Mouse (Mus musculus) cerebellum, adult 11 months (tissue): ENCODE data around the gene Pald1.

Experiments
- DNase-seq: peaks from one replicate; pipeline ENCODE4 v3.0.0; 2022

The Pald1 gene

GRCm38 (mm10) chr10:61400407-61400806 is 17.1 kb upstream of the Pald1 start:
- DNase-seq, result no peak

- DNase-seq, result peak; percentile 52
These were observed 15.9 kb upstream of the Pald1 start for GRCm38 (mm10) chr10:61399156-61399734.

GRCm38 (mm10) chr10:61398125-61398524 is 14.8 kb upstream of the Pald1 start:
- DNase-seq, result no peak

- no peak for DNase-seq
These were observed 11.3 kb upstream of the Pald1 start for GRCm38 (mm10) chr10:61394476-61395136.

GRCm38 (mm10) chr10:61392584-61392983 is 9.3 kb upstream of the Pald1 start:
- no peak for DNase-seq

- DNase-seq, result no peak
These were observed 6.8 kb upstream of the Pald1 start for GRCm38 (mm10) chr10:61390148-61390547.

- no peak for DNase-seq
These were observed 5.7 kb upstream of the Pald1 start for GRCm38 (mm10) chr10:61389020-61389419.

- no peak for DNase-seq
These were observed 3.0 kb upstream of the Pald1 start for GRCm38 (mm10) chr10:61386284-61386683.

- no peak for DNase-seq
These were observed 1.8 kb upstream of the Pald1 start for GRCm38 (mm10) chr10:61385174-61385573.

- no peak for DNase-seq
These were observed 351 bp upstream of the Pald1 start for GRCm38 (mm10) chr10:61383715-61384047.

- no peak for DNase-seq
These were observed 1.0 kb downstream of the Pald1 start for GRCm38 (mm10) chr10:61382281-61382731.

- DNase-seq, result no peak
These were observed 1.5 kb downstream of the Pald1 start for GRCm38 (mm10) chr10:61381823-61382222.

- DNase-seq, result no peak
These were observed 3.1 kb downstream of the Pald1 start for GRCm38 (mm10) chr10:61380186-61380585.

GRCm38 (mm10) chr10:61379340-61380040 is 3.8 kb downstream of the Pald1 start:
- no peak for DNase-seq

- no peak for DNase-seq
These were observed 4.6 kb downstream of the Pald1 start for GRCm38 (mm10) chr10:61378698-61379097.

GRCm38 (mm10) chr10:61378050-61378449 is 5.3 kb downstream of the Pald1 start:
- DNase-seq, result no peak

GRCm38 (mm10) chr10:61374771-61375481 is 8.4 kb downstream of the Pald1 start:
- DNase-seq, result no peak

GRCm38 (mm10) chr10:61374076-61374475 is 9.3 kb downstream of the Pald1 start:
- no peak for DNase-seq

- DNase-seq, result peak; percentile 65
These were observed 10.8 kb downstream of the Pald1 start for GRCm38 (mm10) chr10:61372585-61372923.

- DNase-seq, result no peak
These were observed 11.3 kb downstream of the Pald1 start for GRCm38 (mm10) chr10:61371884-61372584.

- no peak for DNase-seq
These were observed 12.9 kb downstream of the Pald1 start for GRCm38 (mm10) chr10:61370273-61370979.

- no peak for DNase-seq
These were observed 13.6 kb downstream of the Pald1 start for GRCm38 (mm10) chr10:61369755-61370154.
